Mouse (Mus musculus): ENCODE measurements around the gene Fgfr2.

DNA sequence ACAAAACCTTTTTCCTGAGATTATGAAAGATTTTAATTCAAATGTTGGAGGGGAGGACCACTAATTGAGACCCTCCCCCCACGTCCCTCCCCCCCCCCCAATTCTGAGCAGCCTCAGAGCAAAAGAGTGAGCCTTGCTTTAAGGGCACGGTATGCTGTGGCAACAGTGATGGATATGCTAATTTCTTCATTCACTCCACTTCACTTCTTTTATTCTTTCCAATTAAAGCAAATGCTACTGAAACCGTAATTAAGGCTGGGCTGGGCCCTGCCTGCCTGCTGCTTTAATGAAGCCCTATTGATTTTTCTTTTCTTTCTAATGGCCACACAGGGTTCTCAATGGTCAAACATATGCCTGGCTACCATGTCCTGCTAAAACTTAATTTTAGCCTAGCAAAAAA lies 1404.9 kb downstream of the Fgfr2 start:
- TF ChIP-seq POLR2A (IDR thresholded peaks at IDR 0.05; ENCODE audit: low read depth, low read length) (no peak), CTCF (conservative IDR thresholded peaks at IDR 0.05; ENCODE audit: insufficient read depth, insufficient read length, low read depth, low read length) (no peak)

Measured in kidney, adult 2 months (tissue).